Mouse (Mus musculus): ENCODE measurements around the gene St7.

GRCm38 (mm10) chr6:17742209-17742608 is 49.5 kb downstream of the St7 start:
- no peak for TF ChIP-seq CTCF (IDR thresholded peaks at IDR 0.05; ENCODE audit: borderline replicate concordance, extremely low read depth, insufficient read depth, insufficient read length)
- no peak for TF ChIP-seq POLR2A (IDR thresholded peaks at IDR 0.05; ENCODE audit: borderline replicate concordance, extremely low read depth, insufficient read depth, insufficient read length, poor library complexity, severe bottlenecking)
